Mouse (Mus musculus): ENCODE results near the gene Rrp9.

Gene Rrp9

GRCm38 (mm10) chr9:106456325-106457162 is 19.2 kb upstream of the Rrp9 start:
- in situ Hi-C loops (cut with MboI, MseI) = no loop called here

- in situ Hi-C loops (cut with MboI, MseI) = no loop called here
These were observed 18.6 kb upstream of the Rrp9 start for GRCm38 (mm10) chr9:106457163-106457559.

- in situ Hi-C loops (cut with MboI, MseI) = no loop called here
These were observed 17.8 kb upstream of the Rrp9 start for GRCm38 (mm10) chr9:106457920-106458319.

- in situ Hi-C loops (cut with MboI, MseI) = no loop called here
These were observed 15.8 kb upstream of the Rrp9 start for GRCm38 (mm10) chr9:106459946-106460345.

GRCm38 (mm10) chr9:106460401-106461025 is 15.2 kb upstream of the Rrp9 start:
- in situ Hi-C loops (cut with MboI, MseI) = no loop called here

- in situ Hi-C loops (cut with MboI, MseI) = no loop called here
These were observed 14.7 kb upstream of the Rrp9 start for GRCm38 (mm10) chr9:106461026-106461415.

GRCm38 (mm10) chr9:106461641-106462429 is 13.9 kb upstream of the Rrp9 start:
- in situ Hi-C loops (cut with MboI, MseI) = no loop called here

- in situ Hi-C loops (cut with MboI, MseI) = no loop called here
These were observed 13.3 kb upstream of the Rrp9 start for GRCm38 (mm10) chr9:106462430-106462800.

- in situ Hi-C loops (cut with MboI, MseI) = no loop called here
These were observed 12.4 kb upstream of the Rrp9 start for GRCm38 (mm10) chr9:106463122-106464063.

- in situ Hi-C loops (cut with MboI, MseI) = no loop called here
These were observed 10.8 kb upstream of the Rrp9 start for GRCm38 (mm10) chr9:106464751-106465541.

GRCm38 (mm10) chr9:106465571-106466200 is 10.1 kb upstream of the Rrp9 start, which contains the start of gene Gpr62:
Gene Gpr62 (minus strand): TSS chr9:106465938.
- in situ Hi-C loops (cut with MboI, MseI) = no loop called here

- in situ Hi-C loops (cut with MboI, MseI) = no loop called here
These were observed 9.0 kb upstream of the Rrp9 start for GRCm38 (mm10) chr9:106466721-106467120.

GRCm38 (mm10) chr9:106467746-106468145 is 8.0 kb upstream of the Rrp9 start:
- in situ Hi-C loops (cut with MboI, MseI) = no loop called here

- in situ Hi-C loops (cut with MboI, MseI) = no loop called here
These were observed 6.4 kb upstream of the Rrp9 start for GRCm38 (mm10) chr9:106469317-106469716.

GRCm38 (mm10) chr9:106469776-106470175 is 6.0 kb upstream of the Rrp9 start:
- in situ Hi-C loops (cut with MboI, MseI) = no loop called here

GRCm38 (mm10) chr9:106470991-106471750 is 4.6 kb upstream of the Rrp9 start:
- in situ Hi-C loops (cut with MboI, MseI) = no loop called here

- in situ Hi-C loops (cut with MboI, MseI) = no loop called here
These were observed 3.9 kb upstream of the Rrp9 start for GRCm38 (mm10) chr9:106471892-106472291.

GRCm38 (mm10) chr9:106472321-106472720 is 3.4 kb upstream of the Rrp9 start:
- in situ Hi-C loops (cut with MboI, MseI) = no loop called here

GRCm38 (mm10) chr9:106473081-106473752 is 2.5 kb upstream of the Rrp9 start:
- in situ Hi-C loops (cut with MboI, MseI) = no loop called here
